Mouse (Mus musculus) MEL (cell line): ENCODE results near the gene Gjc2. TPM values are rescaled to one million over a fixed set of nuclear protein-coding genes. Genes with fewer than 3 reads are reported as not detected.
A peak's percentile ranks its signal among the peaks of the same experiment; 100 is the strongest.

Source experiments
- DNase-seq: peaks from one replicate; pipeline ENCODE4 v3.0.0; 2011; ENCODE audit warnings: low read depth, low spot score
- H3K27ac ChIP-seq: 2 replicates; pipeline ENCODE4 v1.5.1; 2012; ENCODE audit warnings: low read depth, mild to moderate bottlenecking, control low read depth, low read length, moderate library complexity; ENCODE audit not compliant: control insufficient read depth
- H3K27me3 ChIP-seq, 2 experiments: fragments of 150-350 bp in 1 of 2; sonication (generic) in 1 of 2; 2 replicates each; pipeline ENCODE4 v1.6.1; 2012; ENCODE audit warnings: low read length in 2 of 2, mild to moderate bottlenecking in 2 of 2, improper control_type of control experiment in 1 of 2, moderate library complexity in 1 of 2; ENCODE audit not compliant: insufficient read depth in 2 of 2, control insufficient read depth in 1 of 2
- H3K36me3 ChIP-seq, 2 experiments: 2 replicates each; pipeline ENCODE4 v1.6.1; 2012 to 2014; ENCODE audit warnings: low read length in 2 of 2, improper control_type of control experiment in 1 of 2, inconsistent platforms in 1 of 2, mild to moderate bottlenecking in 1 of 2; ENCODE audit not compliant: insufficient read depth in 2 of 2, control insufficient read depth in 1 of 2
- H3K4me1 ChIP-seq, 2 experiments: fragments of 150-350 bp in 1 of 2; sonication (generic) in 1 of 2; 2 replicates each; pipeline ENCODE4 v1.6.1; 2012; ENCODE audit warnings: low read length in 2 of 2, improper control_type of control experiment in 1 of 2, mild to moderate bottlenecking in 1 of 2; ENCODE audit not compliant: insufficient read depth in 2 of 2, control insufficient read depth in 1 of 2
- H3K4me3 ChIP-seq, 2 experiments: fragments of 150-350 bp in 1 of 2; sonication (generic) in 1 of 2; 2 replicates each; pipeline ENCODE4 v1.5.1; 2012; ENCODE audit warnings: low read depth in 2 of 2, low read length in 2 of 2, mild to moderate bottlenecking in 2 of 2, moderate library complexity in 2 of 2, control low read depth in 1 of 2, improper control_type of control experiment in 1 of 2; ENCODE audit not compliant: control insufficient read depth in 1 of 2, insufficient read depth in 1 of 2
- H3K79me2 ChIP-seq: 2 replicates; pipeline ENCODE4 v1.6.1; 2012; ENCODE audit warnings: mild to moderate bottlenecking, low read length, moderate library complexity; ENCODE audit not compliant: control insufficient read depth, poor library complexity, insufficient read depth
- H3K9ac ChIP-seq: 2 replicates; pipeline ENCODE4 v1.6.1; 2012; ENCODE audit warnings: low read depth, mild to moderate bottlenecking, control low read depth, low read length, moderate library complexity; ENCODE audit not compliant: control insufficient read depth, poor library complexity, severe bottlenecking
- H3K9me3 ChIP-seq: fragments of 150-350 bp; sonication (generic); replicated peaks from 2 replicates; pipeline ENCODE4 v1.6.1; 2012; ENCODE audit warnings: mild to moderate bottlenecking, low read length, improper control_type of control experiment, moderate library complexity; ENCODE audit not compliant: insufficient read depth
- BHLHE40 ChIP-seq: IDR thresholded peaks from 2 replicates; pipeline ENCODE4 v1.6.1; 2012; ENCODE audit warnings: low read depth, mild to moderate bottlenecking, inconsistent platforms, low read length, improper control_type of control experiment, borderline replicate concordance
- CHD1 ChIP-seq: IDR thresholded peaks from 2 replicates; pipeline ENCODE4 v1.6.1; 2012; ENCODE audit warnings: low read depth, mild to moderate bottlenecking, inconsistent platforms, low read length, improper control_type of control experiment
- CHD2 ChIP-seq: IDR thresholded peaks from 2 replicates; pipeline ENCODE4 v1.6.1; 2011; ENCODE audit warnings: low read length, improper control_type of control experiment
- CTCF ChIP-seq, 3 experiments: IDR thresholded peaks in 2 of 3; conservative IDR thresholded peaks in 1 of 3; 2 replicates each; pipeline ENCODE4 v1.5.1; 2011 to 2012; ENCODE audit warnings: low read length in 3 of 3, low read depth in 2 of 3, mild to moderate bottlenecking in 2 of 3, improper control_type of control experiment in 1 of 3, inconsistent platforms in 1 of 3, mixed read lengths in 1 of 3, moderate library complexity in 1 of 3; ENCODE audit not compliant: control insufficient read depth in 1 of 3, insufficient read depth in 1 of 3, poor library complexity in 1 of 3, severe bottlenecking in 1 of 3
- E2F4 ChIP-seq: IDR thresholded peaks from 2 replicates; pipeline ENCODE4 v1.6.1; 2011; ENCODE audit warnings: low read depth, low read length, improper control_type of control experiment, borderline replicate concordance
- EP300 ChIP-seq, 2 experiments: IDR thresholded peaks; 2 replicates each; pipeline ENCODE4 v1.6.1; 2011; ENCODE audit warnings: improper control_type of control experiment in 2 of 2, low read length in 2 of 2, low read depth in 1 of 2, mild to moderate bottlenecking in 1 of 2
- ETS1 ChIP-seq: IDR thresholded peaks from 2 replicates; pipeline ENCODE4 v1.6.1; 2012; ENCODE audit warnings: low read depth, mild to moderate bottlenecking, inconsistent platforms, low read length, improper control_type of control experiment, moderate library complexity
- GABPA ChIP-seq: IDR thresholded peaks from 2 replicates; pipeline ENCODE4 v1.6.1; 2012; ENCODE audit warnings: low read depth, mild to moderate bottlenecking, inconsistent platforms, low read length, improper control_type of control experiment, moderate library complexity
- GATA1 ChIP-seq: IDR thresholded peaks from 2 replicates; pipeline ENCODE4 v1.6.1; 2011; ENCODE audit warnings: low read depth, low read length, improper control_type of control experiment
- HCFC1 ChIP-seq: IDR thresholded peaks from 2 replicates; pipeline ENCODE4 v1.6.1; 2012; ENCODE audit warnings: low read depth, mild to moderate bottlenecking, inconsistent platforms, low read length, improper control_type of control experiment, moderate library complexity
- JUND ChIP-seq: IDR thresholded peaks from 2 replicates; pipeline ENCODE4 v1.6.1; 2011; ENCODE audit warnings: low read depth, mild to moderate bottlenecking, improper control_type of control experiment, low read length
- KAT2A ChIP-seq: conservative IDR thresholded peaks from 2 replicates; pipeline ENCODE4 v1.6.1; 2012; ENCODE audit warnings: low read depth, low read length, improper control_type of control experiment, inconsistent platforms
- MAFK ChIP-seq: IDR thresholded peaks from 2 replicates; pipeline ENCODE4 v1.6.1; 2011; ENCODE audit warnings: low read depth, mild to moderate bottlenecking, low read length, improper control_type of control experiment, borderline replicate concordance
- MAX ChIP-seq: IDR thresholded peaks from 2 replicates; pipeline ENCODE4 v1.6.1; 2011; ENCODE audit warnings: low read length, improper control_type of control experiment
- MAZ ChIP-seq: IDR thresholded peaks from 2 replicates; pipeline ENCODE4 v1.6.1; 2012; ENCODE audit warnings: low read depth, mild to moderate bottlenecking, inconsistent platforms, low read length, improper control_type of control experiment
- MEF2A ChIP-seq: IDR thresholded peaks from 2 replicates; pipeline ENCODE4 v1.6.1; 2014; ENCODE audit warnings: low read depth, mild to moderate bottlenecking, inconsistent platforms, low read length, improper control_type of control experiment; ENCODE audit not compliant: poor library complexity, insufficient replicate concordance, severe bottlenecking; ENCODE audit errors: extremely low read depth
- MXI1 ChIP-seq: IDR thresholded peaks from 2 replicates; pipeline ENCODE4 v1.6.1; 2011; ENCODE audit warnings: mild to moderate bottlenecking, low read depth, low read length, improper control_type of control experiment
- MYB ChIP-seq: IDR thresholded peaks from 2 replicates; pipeline ENCODE4 v1.6.1; 2011; ENCODE audit warnings: mild to moderate bottlenecking, low read depth, low read length, improper control_type of control experiment
- MYC ChIP-seq: IDR thresholded peaks from 2 replicates; pipeline ENCODE4 v1.6.1; 2011; ENCODE audit warnings: low read depth, mild to moderate bottlenecking, low read length, improper control_type of control experiment, moderate library complexity
- NELFE ChIP-seq: IDR thresholded peaks from 2 replicates; pipeline ENCODE4 v1.6.1; 2011; ENCODE audit warnings: low read depth, low read length, improper control_type of control experiment
- NRF1 ChIP-seq: IDR thresholded peaks from 2 replicates; pipeline ENCODE4 v1.6.1; 2014; ENCODE audit warnings: low read depth, mild to moderate bottlenecking, inconsistent platforms, low read length, improper control_type of control experiment, moderate library complexity; ENCODE audit not compliant: poor library complexity, insufficient read depth, severe bottlenecking
- POLR2A ChIP-seq, 2 experiments: IDR thresholded peaks; 2 replicates each; pipeline ENCODE4 v1.6.1; 2011 to 2012; ENCODE audit warnings: low read length in 2 of 2, mild to moderate bottlenecking in 2 of 2, control low read depth in 1 of 2, improper control_type of control experiment in 1 of 2, low read depth in 1 of 2, moderate library complexity in 1 of 2; ENCODE audit not compliant: control insufficient read depth in 1 of 2, insufficient read depth in 1 of 2, poor library complexity in 1 of 2
- POLR2AphosphoS2 ChIP-seq: IDR thresholded peaks from 2 replicates; pipeline ENCODE4 v1.6.1; 2011; ENCODE audit warnings: low read length, improper control_type of control experiment
- POLR2AphosphoS5 ChIP-seq: IDR thresholded peaks from 2 replicates; pipeline ENCODE4 v1.6.1; 2012; ENCODE audit warnings: low read depth, borderline replicate concordance, mild to moderate bottlenecking, inconsistent platforms, low read length, moderate library complexity, mixed read lengths
- RAD21 ChIP-seq: IDR thresholded peaks from 2 replicates; pipeline ENCODE4 v1.6.1; 2011; ENCODE audit warnings: mild to moderate bottlenecking, low read depth, low read length, improper control_type of control experiment
- RCOR1 ChIP-seq: IDR thresholded peaks from 2 replicates; pipeline ENCODE4 v1.6.1; 2012; ENCODE audit warnings: low read depth, mild to moderate bottlenecking, inconsistent platforms, low read length, improper control_type of control experiment
- SIN3A ChIP-seq: IDR thresholded peaks from 2 replicates; pipeline ENCODE4 v1.6.1; 2012; ENCODE audit warnings: low read length, improper control_type of control experiment, inconsistent platforms
- SMC3 ChIP-seq: IDR thresholded peaks from 2 replicates; pipeline ENCODE4 v1.6.1; 2011; ENCODE audit warnings: low read depth, low read length, improper control_type of control experiment
- TAL1 ChIP-seq: IDR thresholded peaks from 2 replicates; pipeline ENCODE4 v1.6.1; 2012; ENCODE audit warnings: mild to moderate bottlenecking, inconsistent platforms, low read length, moderate library complexity, mixed read lengths
- TBP ChIP-seq: IDR thresholded peaks from 2 replicates; pipeline ENCODE4 v1.8.0; 2011; ENCODE audit warnings: low read depth, low read length, improper control_type of control experiment
- TCF12 ChIP-seq: IDR thresholded peaks from 2 replicates; pipeline ENCODE4 v1.6.1; 2014; ENCODE audit warnings: low read depth, mild to moderate bottlenecking, inconsistent platforms, low read length, improper control_type of control experiment, moderate library complexity
- UBTF ChIP-seq: IDR thresholded peaks from 2 replicates; pipeline ENCODE4 v1.6.1; 2012; ENCODE audit warnings: low read depth, mild to moderate bottlenecking, inconsistent platforms, low read length, improper control_type of control experiment, moderate library complexity, borderline replicate concordance; ENCODE audit not compliant: insufficient read depth
- USF1 ChIP-seq: IDR thresholded peaks from 2 replicates; pipeline ENCODE4 v1.6.1; 2014; ENCODE audit warnings: low read depth, mild to moderate bottlenecking, inconsistent platforms, low read length, improper control_type of control experiment, moderate library complexity
- USF2 ChIP-seq, 2 experiments: IDR thresholded peaks; 2 replicates each; pipeline ENCODE4 v1.6.1; 2011 to 2012; ENCODE audit warnings: improper control_type of control experiment in 2 of 2, low read length in 2 of 2, borderline replicate concordance in 1 of 2, inconsistent platforms in 1 of 2, low read depth in 1 of 2, mild to moderate bottlenecking in 1 of 2; ENCODE audit not compliant: insufficient read depth in 1 of 2
- ZC3H11A ChIP-seq: IDR thresholded peaks from 2 replicates; pipeline ENCODE4 v1.6.1; 2012; ENCODE audit warnings: low read depth, mild to moderate bottlenecking, inconsistent platforms, low read length, improper control_type of control experiment
- ZKSCAN1 ChIP-seq: IDR thresholded peaks from 2 replicates; pipeline ENCODE4 v1.6.1; 2012; ENCODE audit warnings: low read depth, mild to moderate bottlenecking, inconsistent platforms, low read length, improper control_type of control experiment, moderate library complexity
- ZMIZ1 ChIP-seq: IDR thresholded peaks from 2 replicates; pipeline ENCODE4 v1.6.1; 2012; ENCODE audit warnings: low read depth, mild to moderate bottlenecking, inconsistent platforms, low read length, improper control_type of control experiment, moderate library complexity
- ZNF384 ChIP-seq: IDR thresholded peaks from 2 replicates; pipeline ENCODE4 v1.6.1; 2012; ENCODE audit warnings: low read depth, mild to moderate bottlenecking, inconsistent platforms, low read length, improper control_type of control experiment
- polyA plus RNA-seq, 2 experiments: library from polyadenylated mRNA; stranded (reverse) in 1 of 2; unstranded in 1 of 2; fragments of >175 nt in 1 of 2; fragments of >200 nt in 1 of 2; gene quantifications; 2 replicates each; pipeline versions ENCODE4 v1.2.1 to v1.2.4; 2012; ENCODE audit warnings: low replicate concordance in 2 of 2, low read depth in 1 of 2; ENCODE audit not compliant: insufficient read length in 2 of 2, insufficient read depth in 1 of 2, missing spikeins in 1 of 2
- total RNA-seq: library from RNA; depleted of rRNA; stranded (reverse); fragments of 300-350 nt; gene quantifications from 2 replicates; pipeline ENCODE4 v1.2.3, GENCODE M21; 2012

The Gjc2 gene
- total and polyA plus RNA-seq, 3 experiments, result 0.07 to 0.08 TPM; not detected in 1

DNA sequence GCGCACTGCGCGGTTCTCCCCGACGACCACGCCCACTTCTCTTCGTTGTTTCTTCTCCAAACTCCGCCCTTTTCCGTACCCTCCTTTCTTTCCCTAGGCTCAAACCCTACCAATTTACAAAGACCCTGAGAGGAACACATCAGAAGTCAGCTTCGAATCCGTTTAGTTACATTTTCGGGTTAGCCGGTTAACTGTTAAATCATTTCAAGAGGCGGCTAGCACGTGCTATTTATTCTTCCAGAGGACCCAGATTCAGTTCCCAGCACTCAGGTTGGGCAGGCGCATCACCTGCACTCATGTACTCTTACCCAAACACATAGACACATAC is 9.0 kb upstream of the Gjc2 start, which contains the start of gene Guk1:
Gene Guk1 (minus strand): TSS at position 154 of the 328 bp plus-strand sequence.
- peaks cover 23% of the 10 kb centered on the region for H3K79me2 ChIP-seq
- no peaks in the 10 kb centered on the region for H3K27me3 ChIP-seq
- DNase-seq, result no peak
- H3K4me1 ChIP-seq, result peaks cover 3 to 16% of the 10 kb centered on the region in 2 experiments; a peak in 3 of 4 replicates
- H3K36me3 ChIP-seq, result peaks cover 0 to 8% of the 10 kb centered on the region in 2 experiments; a peak in 2 of 4 replicates
- H3K4me3 ChIP-seq, result peak within 1 kb of the TSS; percentile 95 to 98
- peak within 1 kb of the TSS; percentile 82 for H3K27ac ChIP-seq
- H3K9me3 ChIP-seq, result no peaks in the 10 kb centered on the region
- peak within 1 kb of the TSS; percentile 93 for H3K9ac ChIP-seq
- peak; percentile 41 for TF ChIP-seq POLR2AphosphoS2
- TF ChIP-seq HCFC1, result no peak
- no peak for TF ChIP-seq UBTF
- TF ChIP-seq POLR2AphosphoS5, result no peak
- TF ChIP-seq TBP, result no peak
- TF ChIP-seq USF2 (IDR thresholded peaks at IDR 0.05; ENCODE audit: borderline replicate concordance in 1 of 2, insufficient read depth in 1 of 2, low read depth in 1 of 2, low read length in 2 of 2), result no peak
- TF ChIP-seq MYB, result no peak
- TF ChIP-seq CHD1, result no peak
- TF ChIP-seq ZNF384, result no peak
- peak; percentile 3; the same call in 1 of the 2 replicates for TF ChIP-seq NELFE
- TF ChIP-seq CTCF (IDR thresholded peaks at IDR 0.05 in 2 of 3, conservative IDR thresholded peaks at IDR 0.05 in 1 of 3; ENCODE audit: control insufficient read depth in 1 of 3, insufficient read depth in 1 of 3, low read depth in 2 of 3, low read length in 3 of 3, poor library complexity in 1 of 3, severe bottlenecking in 1 of 3), result no peak
- peak; percentile 15; the same call in 1 of the 2 replicates for TF ChIP-seq MYC
- no peak for TF ChIP-seq MEF2A
- TF ChIP-seq SMC3, result no peak
- no peak; the same call in 1 of the 2 replicates for TF ChIP-seq MXI1
- no peak for TF ChIP-seq RCOR1
- TF ChIP-seq ZMIZ1, result no peak; the same call in 1 of the 2 replicates
- no peak for TF ChIP-seq KAT2A
- TF ChIP-seq MAFK, result no peak
- peak; percentile 39; the same call in 1 of the 2 replicates for TF ChIP-seq MAX
- TF ChIP-seq ETS1, result no peak
- no peak for TF ChIP-seq USF1
- no peak for TF ChIP-seq GABPA
- no peak for TF ChIP-seq CHD2
- TF ChIP-seq ZC3H11A, result no peak
- TF ChIP-seq TAL1, result no peak
- TF ChIP-seq E2F4, result no peak
- TF ChIP-seq MAZ, result no peak
- no peak for TF ChIP-seq JUND
- TF ChIP-seq ZKSCAN1, result no peak
- no peak; the same call in 1 of the 2 replicates for TF ChIP-seq SIN3A
- TF ChIP-seq BHLHE40, result peak; percentile 66; the same call in 1 of the 2 replicates
- no peak for TF ChIP-seq GATA1
- 0 out of 4 replicates have a peak, but pooled peaks of 1 of the 2 experiments have one; percentile 54 for TF ChIP-seq POLR2A (IDR thresholded peaks at IDR 0.05; ENCODE audit: control insufficient read depth in 1 of 2, insufficient read depth in 1 of 2, low read depth in 1 of 2, low read length in 2 of 2, poor library complexity in 1 of 2)
- TF ChIP-seq EP300 (IDR thresholded peaks at IDR 0.05; ENCODE audit: low read depth in 1 of 2, low read length in 2 of 2), result no peak
- no peak; the same call in 1 of the 2 replicates for TF ChIP-seq TCF12
- TF ChIP-seq RAD21, result no peak
- no peak for TF ChIP-seq NRF1
